Mouse (Mus musculus): ENCODE results near the gene Rtkn2.

- TF ChIP-seq CTCF (IDR thresholded peaks at IDR 0.05; ENCODE audit: control insufficient read depth, insufficient read depth, insufficient replicate concordance, low read depth, low read length) (no peak), POLR2A (IDR thresholded peaks at IDR 0.05; ENCODE audit: control insufficient read depth, low read depth, low read length) (no peak)
Observed at GRCm38 (mm10) chr10:68060590-68061248, 81.3 kb downstream of the Rtkn2 start.

Measured in testis, adult 2 months (tissue).